Mouse (Mus musculus) ES-E14 (cell line): ENCODE results near the gene Ccdc38.

Experiments used
- HCFC1 ChIP-seq: IDR thresholded peaks from 2 replicates; pipeline ENCODE4 v1.6.1; 2012; ENCODE audit warnings: low read length, inconsistent platforms, borderline replicate concordance; ENCODE audit not compliant: insufficient read depth
- MAFK ChIP-seq: IDR thresholded peaks from 2 replicates; pipeline ENCODE4 v1.6.1; 2014; ENCODE audit warnings: mild to moderate bottlenecking, low read depth, low read length, inconsistent platforms; ENCODE audit not compliant: insufficient read depth
- ZC3H11A ChIP-seq: IDR thresholded peaks from 2 replicates; pipeline ENCODE4 v1.6.1; 2012; ENCODE audit warnings: low read depth, mild to moderate bottlenecking, inconsistent platforms, low read length, borderline replicate concordance
- ZNF384 ChIP-seq: IDR thresholded peaks from 2 replicates; pipeline ENCODE4 v1.6.1; 2012; ENCODE audit warnings: low read depth, low read length, inconsistent platforms

DNA sequence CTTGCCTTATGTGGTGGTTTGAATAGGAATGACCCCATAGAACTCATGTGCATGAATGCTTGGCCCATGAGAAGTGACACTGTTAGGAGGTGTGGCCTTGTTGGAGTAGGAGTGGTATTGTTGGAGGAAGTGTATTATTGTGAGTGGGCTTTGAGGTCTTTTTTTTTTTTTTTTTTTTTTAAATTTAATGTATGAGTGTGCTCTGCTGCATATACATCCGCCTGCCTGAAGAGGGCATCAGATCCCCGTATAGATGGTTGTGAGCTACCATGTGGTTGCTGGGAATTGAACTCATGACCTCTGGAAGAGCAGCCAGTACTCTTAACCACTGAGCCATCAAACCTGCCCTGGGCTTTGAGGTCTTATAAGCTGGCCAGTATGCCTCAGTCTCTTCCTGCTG, 31.8 kb downstream of the Ccdc38 start:
- TF ChIP-seq ZC3H11A (no peak), HCFC1 (no peak), ZNF384 (peak; percentile 85), MAFK (no peak)
